Comparison of ENCODE assay signal across 11 mouse cellular contexts in genomic region chr2:164414167-164414566, GRCm38 (mm10). TPM values are rescaled to one million over a fixed set of nuclear protein-coding genes. Genes with fewer than 3 reads are reported as not detected.
A peak's percentile ranks its signal among the peaks of the same experiment; 100 is the strongest.
DNase-seq lines count a peak whose midpoint lies in the region; ATAC-seq and TF ChIP-seq lines count a peak whose summit lies in the region.
"Had no signal": no experiment of that assay in that cellular context is flagged by ENCODE, and none has a peak within 500 bp of the region (broad histone marks: within the 10 kb centered on the region; RNA-seq: fewer than 3 reads in every experiment).

No protein-coding gene starts in this region.

- H3K4me1 ChIP-seq in kidney, postnatal 0 days (replicated peaks; ENCODE audit: insufficient read depth, low read length): no peaks in the 10 kb centered on the region
- peaks cover 3% of the 10 kb centered on the region; the same call in 1 of the 2 replicates for H3K4me1 ChIP-seq in embryonic facial prominence, embryonic 14.5 days (ENCODE audit: control insufficient read depth, insufficient read depth, low read length)
- no peaks in the 10 kb centered on the region for H3K4me1 ChIP-seq in intestine, embryonic 14.5 days (replicated peaks; ENCODE audit: control insufficient read depth, insufficient read depth, low read length)
- no peaks in the 10 kb centered on the region for H3K4me1 ChIP-seq in midbrain, embryonic 15.5 days

- no peak overlapping the region for H3K4me3 ChIP-seq in kidney, postnatal 0 days (replicated peaks; ENCODE audit: low read depth, low read length)
- H3K4me3 ChIP-seq in embryonic facial prominence, embryonic 14.5 days (ENCODE audit: low read depth, low read length): peak overlapping the region; percentile 15; the same call in 1 of the 2 replicates
- peak overlapping the region; percentile 19 for H3K4me3 ChIP-seq in intestine, embryonic 14.5 days (ENCODE audit: low read depth, low read length)
- H3K4me3 ChIP-seq in midbrain, embryonic 15.5 days: peak overlapping the region; percentile 6
- H3K4me3 ChIP-seq in gastrocnemius, adult 2 months: no peak overlapping the region

- intact Hi-C loops in gastrocnemius, adult 2 months (cut with DNase I): no loop called here

- no peak; the same call in 1 of the 2 replicates for ATAC-seq in kidney, postnatal 0 days (replicated peaks; ENCODE audit: low FRiP score, low read depth)
- no peak for ATAC-seq in embryonic facial prominence, embryonic 14.5 days (ENCODE audit: low read depth)
- no peak for ATAC-seq in intestine, embryonic 14.5 days (replicated peaks; ENCODE audit: low FRiP score, low TSS enrichment, low read depth)
- no peak for ATAC-seq in midbrain, embryonic 15.5 days (replicated peaks)
- ATAC-seq in activated CD4-positive, CD25-positive, alpha-beta regulatory T cell, adult 4 months: no peak
- ATAC-seq in megakaryocyte progenitor cell, adult 5-6 weeks (replicated peaks; ENCODE audit: poor library complexity): no peak

- 34% methylated on average over 25 of the region's 28 CpGs for WGBS in kidney, postnatal 0 days
- WGBS in embryonic facial prominence, embryonic 14.5 days: 24% methylated on average over 26 of the region's 28 CpGs
- 25% methylated on average over 28 of the region's 28 CpGs for WGBS in intestine, embryonic 14.5 days
- WGBS in midbrain, embryonic 15.5 days: 24% methylated on average over 28 of the region's 28 CpGs

- no peaks in the 10 kb centered on the region for H3K36me3 ChIP-seq in kidney, postnatal 0 days (ENCODE audit: insufficient read depth, low read length)
- no peaks in the 10 kb centered on the region for H3K36me3 ChIP-seq in embryonic facial prominence, embryonic 14.5 days (ENCODE audit: control insufficient read depth, insufficient read depth, low read length)
- no peaks in the 10 kb centered on the region for H3K36me3 ChIP-seq in intestine, embryonic 14.5 days (ENCODE audit: control insufficient read depth, insufficient read depth, low read length)
- H3K36me3 ChIP-seq in midbrain, embryonic 15.5 days (replicated peaks): no peaks in the 10 kb centered on the region

- no peak overlapping the region for H3K27ac ChIP-seq in kidney, postnatal 0 days
- H3K27ac ChIP-seq in embryonic facial prominence, embryonic 14.5 days (replicated peaks; ENCODE audit: low read depth, low read length): no peak overlapping the region
- H3K27ac ChIP-seq in intestine, embryonic 14.5 days (ENCODE audit: low read depth): no peak overlapping the region
- no peak overlapping the region for H3K27ac ChIP-seq in midbrain, embryonic 15.5 days
- H3K27ac ChIP-seq in gastrocnemius, adult 2 months: no peak overlapping the region

- no peaks in the 10 kb centered on the region for H3K9me3 ChIP-seq in kidney, postnatal 0 days (replicated peaks; ENCODE audit: low read length)
- no peaks in the 10 kb centered on the region for H3K9me3 ChIP-seq in embryonic facial prominence, embryonic 14.5 days (ENCODE audit: control insufficient read depth, low read length)
- H3K9me3 ChIP-seq in intestine, embryonic 14.5 days (ENCODE audit: control insufficient read depth, low read length): no peaks in the 10 kb centered on the region
- H3K9me3 ChIP-seq in midbrain, embryonic 15.5 days: no peaks in the 10 kb centered on the region

- peak overlapping the region; percentile 37 for H3K4me2 ChIP-seq in kidney, postnatal 0 days (ENCODE audit: low read length)
- H3K4me2 ChIP-seq in embryonic facial prominence, embryonic 14.5 days (ENCODE audit: low read depth, low read length): peak overlapping the region; percentile 50
- H3K4me2 ChIP-seq in intestine, embryonic 14.5 days (ENCODE audit: low read length): peak overlapping the region; percentile 44
- peak overlapping the region; percentile 43 for H3K4me2 ChIP-seq in midbrain, embryonic 15.5 days

- H3K9ac ChIP-seq in kidney, postnatal 0 days (ENCODE audit: low read depth, low read length): 0 out of 2 replicates have a peak overlapping the region, but pooled peaks have one; percentile 2
- H3K9ac ChIP-seq in embryonic facial prominence, embryonic 14.5 days (ENCODE audit: low read depth, low read length): peak overlapping the region; percentile 47
- no peak overlapping the region for H3K9ac ChIP-seq in intestine, embryonic 14.5 days (ENCODE audit: low read length)
- H3K9ac ChIP-seq in midbrain, embryonic 15.5 days: no peak overlapping the region

- H3K27me3 ChIP-seq in kidney, postnatal 0 days (ENCODE audit: insufficient read depth, low read length): peaks cover 5% of the 10 kb centered on the region; the same call in 1 of the 2 replicates
- H3K27me3 ChIP-seq in embryonic facial prominence, embryonic 14.5 days (replicated peaks; ENCODE audit: control insufficient read depth, insufficient read depth, low read length): peaks cover 21% of the 10 kb centered on the region
- H3K27me3 ChIP-seq in intestine, embryonic 14.5 days (replicated peaks; ENCODE audit: control insufficient read depth, insufficient read depth, low read length): no peaks in the 10 kb centered on the region; the same call in 1 of the 2 replicates
- peaks cover 17% of the 10 kb centered on the region for H3K27me3 ChIP-seq in midbrain, embryonic 15.5 days (replicated peaks)

- TF ChIP-seq CTCF in kidney, postnatal 0 days (IDR thresholded peaks at IDR 0.05; ENCODE audit: low read depth): no peak
- TF ChIP-seq CTCF in gastrocnemius, adult 2 months (IDR thresholded peaks at IDR 0.05): no peak

- DNase-seq in kidney, postnatal 0 days (ENCODE audit: low spot score): no peak
- no peak for DNase-seq in kidney, adult 9 months
- DNase-seq in embryonic facial prominence, embryonic 14.5 days (ENCODE audit: low spot score): no peak
- DNase-seq in intestine, embryonic 14.5 days (ENCODE audit: low spot score): no peak
- DNase-seq in gastrocnemius, adult 2 months: no peak
- DNase-seq: heart, postnatal 14 days had no signal

RNA-seq across cellular contexts. Expression of gene Matn4, which starts 9.2 kb away (rescaled TPM):
- polyA plus RNA-seq in kidney, postnatal 0 days (2015; fragmentation: Nextera tagmentation; extraction: Ambion mirVana): 0.46 and 0.62 TPM in 2 replicates
- polyA plus RNA-seq in embryonic facial prominence, embryonic 14.5 days (2014; fragmentation: Nextera tagmentation; extraction: Ambion mirVana): 15.6 and 20.6 TPM in 2 replicates
- polyA plus RNA-seq in intestine, embryonic 14.5 days (2014; fragmentation: Nextera tagmentation; extraction: Ambion mirVana): 1.7 and 1.9 TPM in 2 replicates
- polyA plus RNA-seq in midbrain, embryonic 15.5 days (2015; fragmentation: Nextera tagmentation; extraction: Ambion mirVana): 0.65 and 0.89 TPM in 2 replicates
- under 1 TPM in 1 of 2 experiments, not detected in 1; 0.32 TPM for polyA plus RNA-seq in activated CD4-positive, CD25-positive, alpha-beta regulatory T cell, adult 4 months (2017; shearing (Covaris generic))
- total RNA-seq in gastrocnemius, adult 2 months (2021): 1 to 10 TPM in 1 of 2 experiments, under 1 TPM in 1; 0.56 to 1.7 TPM
- total RNA-seq in megakaryocyte progenitor cell, adult 5-6 weeks (2015): not detected in 2 replicates
- total RNA-seq in megakaryocyte progenitor cell, adult 5-6 weeks (2017): not detected in 2 replicates
- total RNA-seq: neutrophil, adult 5-6 weeks had no signal

RNA-seq across cellular contexts. Expression of gene Rbpjl, which starts 11.2 kb away (rescaled TPM):
- not detected in 2 replicates for polyA plus RNA-seq in kidney, postnatal 0 days (2015; fragmentation: Nextera tagmentation; extraction: Ambion mirVana)
- polyA plus RNA-seq in embryonic facial prominence, embryonic 14.5 days (2014; fragmentation: Nextera tagmentation; extraction: Ambion mirVana): 0.42 and 0.52 TPM in 2 replicates
- polyA plus RNA-seq in intestine, embryonic 14.5 days (2014; fragmentation: Nextera tagmentation; extraction: Ambion mirVana): 0.07 and 10.4 TPM in 2 replicates
- 0.05 TPM in 1 of 2 replicates, not detected in the other for polyA plus RNA-seq in midbrain, embryonic 15.5 days (2015; fragmentation: Nextera tagmentation; extraction: Ambion mirVana)
- polyA plus RNA-seq in activated CD4-positive, CD25-positive, alpha-beta regulatory T cell, adult 4 months (2017; shearing (Covaris generic)): not detected
- total RNA-seq in gastrocnemius, adult 2 months (2021): not detected
- not detected in 2 replicates for total RNA-seq in megakaryocyte progenitor cell, adult 5-6 weeks (2015)
- total RNA-seq in megakaryocyte progenitor cell, adult 5-6 weeks (2017): not detected in 2 replicates
- total RNA-seq: heart, postnatal 14 days had no signal
- polyA plus RNA-seq: liver, adult 2 months had no signal

RNA-seq across cellular contexts. Expression of gene Slpi, which starts 25.3 kb away (rescaled TPM):
- 4.8 and 9.6 TPM in 2 replicates for polyA plus RNA-seq in kidney, postnatal 0 days (2015; fragmentation: Nextera tagmentation; extraction: Ambion mirVana)
- 1.3 and 2.1 TPM in 2 replicates for polyA plus RNA-seq in embryonic facial prominence, embryonic 14.5 days (2014; fragmentation: Nextera tagmentation; extraction: Ambion mirVana)
- polyA plus RNA-seq in intestine, embryonic 14.5 days (2014; fragmentation: Nextera tagmentation; extraction: Ambion mirVana): 0.32 TPM in 1 of 2 replicates, not detected in the other
- polyA plus RNA-seq in midbrain, embryonic 15.5 days (2015; fragmentation: Nextera tagmentation; extraction: Ambion mirVana): not detected in 2 replicates
- 1 to 10 TPM; 3.4 to 4.2 TPM for polyA plus RNA-seq in activated CD4-positive, CD25-positive, alpha-beta regulatory T cell, adult 4 months (2017; shearing (Covaris generic))
- under 1 TPM in 1 of 2 experiments, not detected in 1; 0.45 TPM for total RNA-seq in gastrocnemius, adult 2 months (2021)
- 244 and 316 TPM in 2 replicates for total RNA-seq in megakaryocyte progenitor cell, adult 5-6 weeks (2015)
- total RNA-seq in megakaryocyte progenitor cell, adult 5-6 weeks (2017): 39.7 and 71.6 TPM in 2 replicates

RNA-seq across cellular contexts. Expression of gene Sdc4, which starts 29.5 kb away (rescaled TPM):
- polyA plus RNA-seq in kidney, postnatal 0 days (2015; fragmentation: Nextera tagmentation; extraction: Ambion mirVana): 183 and 227 TPM in 2 replicates
- polyA plus RNA-seq in embryonic facial prominence, embryonic 14.5 days (2014; fragmentation: Nextera tagmentation; extraction: Ambion mirVana): 57.1 and 58.4 TPM in 2 replicates
- polyA plus RNA-seq in intestine, embryonic 14.5 days (2014; fragmentation: Nextera tagmentation; extraction: Ambion mirVana): 104 and 110 TPM in 2 replicates
- 6.7 and 7.1 TPM in 2 replicates for polyA plus RNA-seq in midbrain, embryonic 15.5 days (2015; fragmentation: Nextera tagmentation; extraction: Ambion mirVana)
- 10 to 100 TPM; 13.8 to 23.7 TPM for polyA plus RNA-seq in activated CD4-positive, CD25-positive, alpha-beta regulatory T cell, adult 4 months (2017; shearing (Covaris generic))
- total RNA-seq in gastrocnemius, adult 2 months (2021): 10 to 100 TPM; 39.8 to 95.4 TPM
- not detected in 2 replicates for total RNA-seq in megakaryocyte progenitor cell, adult 5-6 weeks (2015)
- 0.41 TPM in 1 of 2 replicates, not detected in the other for total RNA-seq in megakaryocyte progenitor cell, adult 5-6 weeks (2017)

RNA-seq across cellular contexts. Expression of gene Sys1, which starts 42.6 kb away (rescaled TPM):
- polyA plus RNA-seq in kidney, postnatal 0 days (2015; fragmentation: Nextera tagmentation; extraction: Ambion mirVana): 83.0 and 83.1 TPM in 2 replicates
- polyA plus RNA-seq in embryonic facial prominence, embryonic 14.5 days (2014; fragmentation: Nextera tagmentation; extraction: Ambion mirVana): 63.3 and 68.3 TPM in 2 replicates
- 65.2 and 67.2 TPM in 2 replicates for polyA plus RNA-seq in intestine, embryonic 14.5 days (2014; fragmentation: Nextera tagmentation; extraction: Ambion mirVana)
- polyA plus RNA-seq in midbrain, embryonic 15.5 days (2015; fragmentation: Nextera tagmentation; extraction: Ambion mirVana): 87.9 and 90.5 TPM in 2 replicates
- 10 to 100 TPM; 29.7 to 33.4 TPM for polyA plus RNA-seq in activated CD4-positive, CD25-positive, alpha-beta regulatory T cell, adult 4 months (2017; shearing (Covaris generic))
- total RNA-seq in gastrocnemius, adult 2 months (2021): 10 to 100 TPM; 21.7 to 24.7 TPM
- 39.1 and 39.5 TPM in 2 replicates for total RNA-seq in megakaryocyte progenitor cell, adult 5-6 weeks (2015)
- 11.2 and 20.0 TPM in 2 replicates for total RNA-seq in megakaryocyte progenitor cell, adult 5-6 weeks (2017)

Comparison
In these comparisons a context has a peak if more than half of its experiments do, and no peak if none do; other contexts are left out.
1. H3K4me3 ChIP-seq: peak in embryonic facial prominence, embryonic 14.5 days (single experiment), intestine, embryonic 14.5 days (single experiment) and midbrain, embryonic 15.5 days (single experiment); none in kidney, postnatal 0 days (single experiment) and gastrocnemius, adult 2 months (single experiment).
2. H3K9ac ChIP-seq: peak in kidney, postnatal 0 days (single experiment) and embryonic facial prominence, embryonic 14.5 days (single experiment); none in intestine, embryonic 14.5 days (single experiment) and midbrain, embryonic 15.5 days (single experiment).
3. Peak in every context shown above with its lines, with median percentiles within 50 percentile points of each other: H3K4me2 ChIP-seq.